Comparison of ENCODE assay signal across 10 mouse cellular contexts in genomic region chr10:81404720-81405119, GRCm38 (mm10). TPM values are rescaled to one million over a fixed set of nuclear protein-coding genes. Genes with fewer than 3 reads are reported as not detected.
DNase-seq lines count a peak whose midpoint lies in the region; ATAC-seq and TF ChIP-seq lines count a peak whose summit lies in the region.
"Had no signal": no experiment of that assay in that cellular context is flagged by ENCODE, and none has a peak within 500 bp of the region (broad histone marks: within the 10 kb centered on the region; RNA-seq: fewer than 3 reads in every experiment).

No protein-coding gene starts in this region.

- no peak overlapping the region; the same call in 1 of the 2 replicates for H3K4me3 ChIP-seq in spleen, adult 2 months (ENCODE audit: extremely low read depth, insufficient read depth, insufficient read length)
- H3K4me3 ChIP-seq in liver, embryonic 12.5 days: no peak overlapping the region
- H3K4me3 ChIP-seq in midbrain, embryonic 14.5 days (replicated peaks; ENCODE audit: low read depth, low read length): no peak overlapping the region

- peaks cover 28% of the 10 kb centered on the region for H3K4me1 ChIP-seq in spleen, adult 2 months (ENCODE audit: control insufficient read depth, insufficient read depth, insufficient read length)
- H3K4me1 ChIP-seq in liver, embryonic 12.5 days: peaks cover 82% of the 10 kb centered on the region
- H3K4me1 ChIP-seq in midbrain, embryonic 14.5 days (ENCODE audit: control insufficient read depth, insufficient read depth, low read length): peaks cover 44% of the 10 kb centered on the region

- WGBS in spleen, adult 2 months: 40% methylated on average over 18 of the region's 18 CpGs
- 30% methylated on average over 18 of the region's 18 CpGs for WGBS in liver, embryonic 12.5 days (ENCODE audit: insufficient replicate concordance)
- WGBS in midbrain, embryonic 14.5 days: 68% methylated on average over 18 of the region's 18 CpGs

- H3K36me3 ChIP-seq in spleen, adult 2 months (ENCODE audit: control insufficient read depth, insufficient read depth, low read length): peaks cover 16% of the 10 kb centered on the region
- peaks cover 32% of the 10 kb centered on the region for H3K36me3 ChIP-seq in liver, embryonic 12.5 days
- peaks cover 43% of the 10 kb centered on the region for H3K36me3 ChIP-seq in midbrain, embryonic 14.5 days (ENCODE audit: control insufficient read depth, insufficient read depth, low read length)

- intact Hi-C loops in heart, postnatal 10 days (cut with DNase I): no loop called here

- no peak for TF ChIP-seq POLR2A in spleen, adult 2 months (IDR thresholded peaks at IDR 0.05; ENCODE audit: low read depth, low read length)

- peak overlapping the region; percentile 43 for H3K27ac ChIP-seq in spleen, adult 2 months (ENCODE audit: insufficient read depth, low read length)
- H3K27ac ChIP-seq in liver, embryonic 12.5 days: no peak overlapping the region
- H3K27ac ChIP-seq in midbrain, embryonic 14.5 days (replicated peaks; ENCODE audit: low read depth, low read length): no peak overlapping the region

- H3K4me2 ChIP-seq in liver, embryonic 12.5 days: 0 out of 2 replicates have a peak overlapping the region, but pooled peaks have one; percentile 2
- H3K4me2 ChIP-seq in midbrain, embryonic 14.5 days (ENCODE audit: low read length): no peak overlapping the region

- no peak overlapping the region for H3K9ac ChIP-seq in liver, embryonic 12.5 days
- no peak overlapping the region for H3K9ac ChIP-seq in midbrain, embryonic 14.5 days (replicated peaks; ENCODE audit: low read length)

- H3K27me3 ChIP-seq in spleen, adult 2 months (ENCODE audit: control insufficient read depth, insufficient read depth, low read length): no peaks in the 10 kb centered on the region
- peaks cover 79% of the 10 kb centered on the region for H3K27me3 ChIP-seq in liver, embryonic 12.5 days (replicated peaks)
- peaks cover 18% of the 10 kb centered on the region; the same call in 1 of the 2 replicates for H3K27me3 ChIP-seq in midbrain, embryonic 14.5 days (ENCODE audit: control insufficient read depth, insufficient read depth, low read length)

- ATAC-seq in liver, embryonic 12.5 days: no peak
- no peak for ATAC-seq in midbrain, embryonic 14.5 days (ENCODE audit: low FRiP score, low TSS enrichment)
- ATAC-seq: intestine, postnatal 0 days had no signal

- TF ChIP-seq CTCF in spleen, adult 2 months (IDR thresholded peaks at IDR 0.05; ENCODE audit: extremely low read depth, insufficient read depth, insufficient read length, insufficient replicate concordance): no peak

- no peaks in the 10 kb centered on the region for H3K9me3 ChIP-seq in liver, embryonic 12.5 days (replicated peaks)
- no peaks in the 10 kb centered on the region for H3K9me3 ChIP-seq in midbrain, embryonic 14.5 days (ENCODE audit: control insufficient read depth, low read length)

- DNase-seq in heart, adult 11 months: peak; percentile 98
- DNase-seq in heart, postnatal 10 days: no peak
- peak in 1 of 2 experiments; percentile 48 for DNase-seq in spleen, adult 2 months (ENCODE audit: low read depth in 1 of 2, low spot score in 2 of 2)
- no peak for DNase-seq in spleen, adult 12 weeks (ENCODE audit: low spot score)
- DNase-seq in right cerebral cortex, postnatal 25 days: no peak
- DNase-seq in frontal cortex, adult 2 months (ENCODE audit: extremely low spot score in 1 of 2, low spot score in 1 of 2): no peak
- DNase-seq in midbrain, embryonic 14.5 days: no peak
- DNase-seq: embryo, embryonic 11 days had no signal

RNA-seq across cellular contexts. Expression of gene Smim24, which starts 11.9 kb away (rescaled TPM):
- 1 to 10 TPM; 1.3 to 2.2 TPM for total RNA-seq in heart, postnatal 10 days (2021)
- 18.3 and 22.9 TPM in 2 replicates for polyA plus RNA-seq in spleen, adult 2 months (2012; rRNA removed)
- 1.8 TPM in 2 replicates for polyA plus RNA-seq in liver, embryonic 12.5 days (2016; fragmentation: Nextera tagmentation; extraction: Ambion mirVana)
- polyA plus RNA-seq in frontal cortex, adult 2 months (2012; rRNA removed): 3.6 and 4.5 TPM in 2 replicates
- polyA plus RNA-seq in midbrain, embryonic 14.5 days (2014; fragmentation: Nextera tagmentation; extraction: Ambion mirVana): 1.0 and 1.2 TPM in 2 replicates

RNA-seq across cellular contexts. Expression of gene Gm48552, which starts 15.9 kb away (rescaled TPM):
- total RNA-seq in heart, postnatal 10 days (2021): under 1 TPM; 0.77 to 0.98 TPM
- 2.9 and 6.4 TPM in 2 replicates for polyA plus RNA-seq in spleen, adult 2 months (2012; rRNA removed)
- polyA plus RNA-seq in liver, embryonic 12.5 days (2016; fragmentation: Nextera tagmentation; extraction: Ambion mirVana): 0.71 and 0.98 TPM in 2 replicates
- 7.4 and 10.1 TPM in 2 replicates for polyA plus RNA-seq in frontal cortex, adult 2 months (2012; rRNA removed)
- 1.3 and 2.9 TPM in 2 replicates for polyA plus RNA-seq in midbrain, embryonic 14.5 days (2014; fragmentation: Nextera tagmentation; extraction: Ambion mirVana)

RNA-seq across cellular contexts. Expression of gene Gm48551, which starts 20.5 kb away (rescaled TPM):
- total RNA-seq in heart, postnatal 10 days (2021): under 1 TPM; 0.74 to 0.87 TPM
- polyA plus RNA-seq in spleen, adult 2 months (2012; rRNA removed): 2.3 and 2.9 TPM in 2 replicates
- polyA plus RNA-seq in liver, embryonic 12.5 days (2016; fragmentation: Nextera tagmentation; extraction: Ambion mirVana): 0.68 and 1.2 TPM in 2 replicates
- 6.9 and 8.9 TPM in 2 replicates for polyA plus RNA-seq in frontal cortex, adult 2 months (2012; rRNA removed)
- 4.5 and 8.2 TPM in 2 replicates for polyA plus RNA-seq in midbrain, embryonic 14.5 days (2014; fragmentation: Nextera tagmentation; extraction: Ambion mirVana)

RNA-seq across cellular contexts. Expression of gene Dohh, which starts 20.5 kb away (rescaled TPM):
- 10 to 100 TPM; 53.2 to 57.5 TPM for total RNA-seq in heart, postnatal 10 days (2021)
- 47.9 and 71.7 TPM in 2 replicates for polyA plus RNA-seq in spleen, adult 2 months (2012; rRNA removed)
- polyA plus RNA-seq in liver, embryonic 12.5 days (2016; fragmentation: Nextera tagmentation; extraction: Ambion mirVana): 70.0 and 74.5 TPM in 2 replicates
- 92.2 and 105 TPM in 2 replicates for polyA plus RNA-seq in frontal cortex, adult 2 months (2012; rRNA removed)
- 59.5 and 79.6 TPM in 2 replicates for polyA plus RNA-seq in midbrain, embryonic 14.5 days (2014; fragmentation: Nextera tagmentation; extraction: Ambion mirVana)

RNA-seq across cellular contexts. Expression of gene Fzr1, which starts 26.4 kb away (rescaled TPM):
- 10 to 100 TPM; 39.7 to 41.2 TPM for total RNA-seq in heart, postnatal 10 days (2021)
- 127 and 128 TPM in 2 replicates for polyA plus RNA-seq in spleen, adult 2 months (2012; rRNA removed)
- 93.8 and 100 TPM in 2 replicates for polyA plus RNA-seq in liver, embryonic 12.5 days (2016; fragmentation: Nextera tagmentation; extraction: Ambion mirVana)
- polyA plus RNA-seq in frontal cortex, adult 2 months (2012; rRNA removed): 66.9 and 71.6 TPM in 2 replicates
- polyA plus RNA-seq in midbrain, embryonic 14.5 days (2014; fragmentation: Nextera tagmentation; extraction: Ambion mirVana): 122 and 146 TPM in 2 replicates
